Mouse (Mus musculus) cerebellum, adult 2 months (tissue): ENCODE results near the gene Dhfr.

Experiments
- CTCF ChIP-seq: fragments of 200-500 bp; IDR thresholded peaks from 2 replicates; pipeline ENCODE4 v1.5.1; 2011; ENCODE audit warnings: low read depth, mild to moderate bottlenecking, control low read depth, low read length, moderate library complexity, borderline replicate concordance; ENCODE audit not compliant: insufficient read depth
- POLR2A ChIP-seq: fragments of 200-500 bp; IDR thresholded peaks from 2 replicates; pipeline ENCODE4 v1.6.1; 2011; ENCODE audit warnings: low read length, control low read depth, borderline replicate concordance; ENCODE audit not compliant: insufficient read depth

GRCm38 (mm10) chr13:92344033-92344432, 10.5 kb upstream of the Dhfr start:
- TF ChIP-seq CTCF (no peak), POLR2A (no peak)
